Mouse (Mus musculus): ENCODE results near the gene Obscn. TPM values are rescaled to one million over a fixed set of nuclear protein-coding genes. Genes with fewer than 3 reads are reported as not detected.

Gene Obscn
- polyA plus RNA-seq, 1 experiment: 5.0 TPM

DNA sequence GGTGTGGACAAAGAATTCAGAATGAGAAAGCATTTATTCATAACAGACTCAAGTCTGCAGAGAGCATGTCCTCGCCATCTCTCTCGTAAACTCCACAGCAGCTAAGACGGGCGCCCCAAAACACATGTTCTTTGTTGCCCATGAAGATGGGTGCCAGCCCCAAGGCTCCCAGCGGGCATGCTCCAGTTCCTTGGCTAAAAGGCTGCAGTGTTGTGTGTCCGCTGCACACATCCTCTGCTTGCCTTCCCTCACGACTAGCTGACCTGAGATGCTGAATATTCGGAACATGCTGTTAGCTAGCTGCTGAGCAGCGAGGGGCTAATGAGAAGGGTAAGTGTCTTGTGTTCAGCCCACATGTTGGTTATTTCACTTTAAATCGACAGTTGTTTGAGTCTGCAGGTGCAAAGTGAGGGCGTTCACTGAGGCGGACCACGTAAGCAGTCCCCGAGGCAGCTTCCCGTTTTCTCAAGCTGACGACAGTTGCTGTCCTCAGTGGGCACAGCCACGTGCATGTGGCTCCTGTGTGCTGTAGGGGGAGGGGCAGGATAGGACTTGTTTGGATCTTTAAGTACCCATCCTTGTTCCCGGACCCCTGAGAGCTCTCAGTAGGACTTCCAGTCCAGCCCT, 153.6 kb downstream of the Obscn start:
- peaks cover 11% of the 10 kb centered on the region for H3K4me1 ChIP-seq (ENCODE audit: control insufficient read depth, insufficient read depth, low read length)
- H3K4me3 ChIP-seq (replicated peaks; ENCODE audit: control insufficient read depth, low read depth, low read length): no peak overlapping the region
- 37% methylated on average over 18 of the region's 18 CpGs for WGBS
- H3K27ac ChIP-seq (ENCODE audit: control insufficient read depth, insufficient read depth, low read depth, low read length, poor library complexity): peak overlapping the region; percentile 70
- TF ChIP-seq POLR2A (IDR thresholded peaks at IDR 0.05; ENCODE audit: borderline replicate concordance, control insufficient read depth, low read depth, low read length): no peak

DNA sequence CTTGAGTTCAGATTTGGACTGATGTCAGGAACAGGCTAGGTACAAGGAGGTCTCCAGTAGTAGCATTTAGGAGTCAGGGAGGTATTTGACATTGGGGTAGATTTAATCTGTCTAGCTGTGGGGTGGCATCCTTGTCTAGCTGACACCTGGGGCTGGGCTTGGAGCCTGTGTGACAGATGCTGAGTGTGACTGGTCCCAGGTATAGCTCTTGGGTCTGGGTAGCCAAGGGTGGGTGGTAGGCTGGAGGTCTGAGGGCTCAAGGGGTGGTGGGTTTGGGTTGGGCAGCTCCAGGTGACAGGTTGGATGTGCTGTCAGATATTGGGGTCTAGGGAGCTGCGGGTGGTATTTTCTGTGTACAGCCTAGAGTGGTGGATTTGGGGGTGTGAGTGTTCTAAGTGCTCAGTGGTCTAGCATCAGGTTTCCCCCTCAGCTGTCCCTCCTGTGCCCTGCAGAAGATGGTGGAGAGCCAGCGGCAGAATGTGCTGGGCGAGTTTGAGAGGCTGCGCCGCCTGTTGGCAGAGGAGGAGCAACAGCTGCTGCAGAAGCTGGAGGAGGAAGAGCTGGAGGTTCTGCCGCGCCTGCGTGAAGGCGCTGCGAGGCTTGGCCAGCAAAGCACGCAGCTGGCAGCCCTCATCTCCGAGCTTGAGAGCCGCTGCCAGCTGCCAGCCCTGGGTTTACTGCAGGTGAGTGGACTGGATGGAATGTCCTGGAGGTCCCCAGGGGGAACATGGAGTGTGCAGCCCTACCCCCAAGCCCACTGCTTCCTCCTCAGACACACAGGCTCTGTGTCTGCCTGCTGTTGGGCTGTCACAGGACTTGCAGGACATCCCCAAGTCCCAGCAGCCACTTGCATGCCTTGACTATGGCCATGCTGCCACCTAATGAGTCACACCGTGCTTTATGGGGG, 154.4 kb downstream of the Obscn start:
- Histone ChIP-seq H3K27ac (ENCODE audit: control insufficient read depth, insufficient read depth, low read depth, low read length, poor library complexity) (peak overlapping the region; percentile 70), H3K4me3 (replicated peaks; ENCODE audit: control insufficient read depth, low read depth, low read length) (no peak overlapping the region), H3K4me1 (ENCODE audit: control insufficient read depth, insufficient read depth, low read length) (peaks cover 11% of the 10 kb centered on the region)
- TF ChIP-seq CTCF (IDR thresholded peaks at IDR 0.05; ENCODE audit: control insufficient read depth, insufficient read depth, low read length) (peak; percentile 90), POLR2A (IDR thresholded peaks at IDR 0.05; ENCODE audit: borderline replicate concordance, control insufficient read depth, low read depth, low read length) (peak; percentile 68; the same call in 1 of the 2 replicates)
- 21% methylated on average over 14 of the region's 14 CpGs for WGBS

DNA sequence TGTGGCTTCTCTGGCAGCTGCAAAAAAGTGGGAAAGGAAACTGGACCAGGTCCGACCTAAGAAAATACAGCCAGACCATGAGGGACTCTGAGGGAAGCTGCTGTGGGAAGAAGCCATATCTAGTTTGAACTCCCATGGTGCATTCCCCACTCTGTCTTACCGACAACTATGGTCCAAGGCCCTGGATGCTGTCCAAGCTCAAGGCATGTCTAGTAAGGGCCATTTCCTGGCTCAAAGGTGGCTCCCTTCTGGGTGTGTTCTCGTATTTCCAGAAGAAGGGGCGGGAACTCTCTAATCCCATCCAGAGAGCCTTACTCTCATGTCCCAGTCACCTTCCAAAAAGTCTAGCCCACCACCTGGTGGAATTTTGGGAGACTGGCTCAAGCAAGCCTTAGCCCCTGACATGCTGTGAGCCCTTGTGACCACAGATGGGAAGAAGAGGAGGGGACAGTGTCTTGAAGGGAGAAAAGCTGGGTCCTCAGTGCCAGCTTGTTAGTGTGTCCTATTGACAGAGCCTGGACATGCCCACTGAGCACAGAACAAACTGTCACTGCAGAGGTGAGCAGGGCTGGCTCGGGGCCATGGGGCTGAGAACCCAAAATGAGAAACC, 155.7 kb downstream of the Obscn start:
- WGBS: 52% methylated on average over 5 of the region's 5 CpGs
- peak overlapping the region; percentile 39 for H3K27ac ChIP-seq (ENCODE audit: control insufficient read depth, insufficient read depth, low read depth, low read length, poor library complexity)
- TF ChIP-seq CTCF (IDR thresholded peaks at IDR 0.05; ENCODE audit: control insufficient read depth, insufficient read depth, low read length): no peak
- TF ChIP-seq POLR2A (IDR thresholded peaks at IDR 0.05; ENCODE audit: borderline replicate concordance, control insufficient read depth, low read depth, low read length): no peak
- peaks cover 11% of the 10 kb centered on the region for H3K4me1 ChIP-seq (ENCODE audit: control insufficient read depth, insufficient read depth, low read length)
- H3K4me3 ChIP-seq (replicated peaks; ENCODE audit: control insufficient read depth, low read depth, low read length): peak overlapping the region; percentile 18

DNA sequence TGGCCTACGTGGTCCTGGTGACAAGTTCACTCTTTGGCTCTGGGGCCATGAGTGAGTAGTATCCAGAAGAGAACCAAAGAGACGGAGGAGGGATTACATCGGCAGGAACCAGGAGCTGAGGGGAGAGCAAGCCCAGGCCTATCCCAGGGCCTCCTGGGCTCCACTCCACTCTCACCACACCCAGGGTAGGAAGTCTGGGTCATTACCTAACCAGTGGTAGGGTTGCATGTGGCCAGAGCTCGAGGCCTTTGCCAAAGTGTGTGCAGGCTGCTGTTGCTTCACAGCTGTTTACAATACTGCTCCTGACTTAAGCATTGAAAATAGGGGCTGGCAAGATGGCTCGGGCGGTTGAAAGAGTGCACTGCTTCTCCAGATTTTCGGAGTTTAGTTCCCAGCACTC, 156.5 kb downstream of the Obscn start:
- no peak for TF ChIP-seq CTCF (IDR thresholded peaks at IDR 0.05; ENCODE audit: control insufficient read depth, insufficient read depth, low read length)
- TF ChIP-seq POLR2A (IDR thresholded peaks at IDR 0.05; ENCODE audit: borderline replicate concordance, control insufficient read depth, low read depth, low read length): no peak
- 36% methylated on average over 7 of the region's 7 CpGs for WGBS
- Histone ChIP-seq H3K4me1 (ENCODE audit: control insufficient read depth, insufficient read depth, low read length) (peaks cover 11% of the 10 kb centered on the region), H3K27ac (ENCODE audit: control insufficient read depth, insufficient read depth, low read depth, low read length, poor library complexity) (peak overlapping the region; percentile 48), H3K4me3 (replicated peaks; ENCODE audit: control insufficient read depth, low read depth, low read length) (peak overlapping the region; percentile 68)

DNA sequence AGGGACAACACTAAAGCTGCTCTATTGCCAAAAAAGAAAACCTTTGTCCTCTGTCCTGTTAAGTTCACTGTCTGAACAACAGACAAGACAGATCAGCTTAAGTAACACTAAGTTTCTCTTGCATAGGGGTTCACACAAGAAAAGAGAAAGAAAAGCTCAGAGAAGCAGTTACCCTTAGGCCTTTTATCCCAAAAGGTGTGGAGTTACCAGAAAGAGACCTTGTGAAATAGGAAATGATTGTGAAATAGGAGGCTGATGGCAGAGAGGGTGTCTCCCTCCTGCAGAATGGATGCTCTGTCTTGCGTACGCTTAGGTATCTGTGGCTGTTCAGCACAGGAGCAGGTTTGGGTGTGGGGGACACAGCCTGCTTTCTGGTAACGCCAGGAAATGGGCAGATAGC, 157.0 kb downstream of the Obscn start:
- H3K4me1 ChIP-seq (ENCODE audit: control insufficient read depth, insufficient read depth, low read length): peaks cover 11% of the 10 kb centered on the region
- 22% methylated on average over 3 of the region's 3 CpGs for WGBS
- TF ChIP-seq CTCF (IDR thresholded peaks at IDR 0.05; ENCODE audit: control insufficient read depth, insufficient read depth, low read length): no peak
- H3K27ac ChIP-seq (ENCODE audit: control insufficient read depth, insufficient read depth, low read depth, low read length, poor library complexity): peak overlapping the region; percentile 48
- H3K4me3 ChIP-seq (replicated peaks; ENCODE audit: control insufficient read depth, low read depth, low read length): peak overlapping the region; percentile 89

DNA sequence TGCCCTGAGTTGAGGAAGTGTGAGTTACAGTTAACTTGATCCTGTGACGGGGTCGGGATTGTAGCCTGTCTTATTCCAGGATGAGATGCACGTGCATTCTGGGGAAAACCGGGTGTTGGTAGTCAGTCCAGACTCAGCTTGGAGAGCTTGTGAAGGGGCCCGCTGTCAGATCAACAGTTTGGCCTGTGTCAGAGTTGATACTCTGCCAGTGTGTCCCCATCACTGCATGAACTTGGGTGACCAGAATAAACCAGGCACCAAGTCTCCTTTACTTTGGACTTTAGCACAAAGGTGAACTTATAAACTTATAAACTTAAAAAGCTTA, 157.5 kb downstream of the Obscn start:
- WGBS: under 1% methylated on average over 5 of the region's 5 CpGs
- TF ChIP-seq CTCF (IDR thresholded peaks at IDR 0.05; ENCODE audit: control insufficient read depth, insufficient read depth, low read length): no peak
- no peak for TF ChIP-seq POLR2A (IDR thresholded peaks at IDR 0.05; ENCODE audit: borderline replicate concordance, control insufficient read depth, low read depth, low read length)
- peak overlapping the region; percentile 95 for H3K27ac ChIP-seq (ENCODE audit: control insufficient read depth, insufficient read depth, low read depth, low read length, poor library complexity)
- peak overlapping the region; percentile 89 for H3K4me3 ChIP-seq (replicated peaks; ENCODE audit: control insufficient read depth, low read depth, low read length)
- peaks cover 11% of the 10 kb centered on the region for H3K4me1 ChIP-seq (ENCODE audit: control insufficient read depth, insufficient read depth, low read length)

DNA sequence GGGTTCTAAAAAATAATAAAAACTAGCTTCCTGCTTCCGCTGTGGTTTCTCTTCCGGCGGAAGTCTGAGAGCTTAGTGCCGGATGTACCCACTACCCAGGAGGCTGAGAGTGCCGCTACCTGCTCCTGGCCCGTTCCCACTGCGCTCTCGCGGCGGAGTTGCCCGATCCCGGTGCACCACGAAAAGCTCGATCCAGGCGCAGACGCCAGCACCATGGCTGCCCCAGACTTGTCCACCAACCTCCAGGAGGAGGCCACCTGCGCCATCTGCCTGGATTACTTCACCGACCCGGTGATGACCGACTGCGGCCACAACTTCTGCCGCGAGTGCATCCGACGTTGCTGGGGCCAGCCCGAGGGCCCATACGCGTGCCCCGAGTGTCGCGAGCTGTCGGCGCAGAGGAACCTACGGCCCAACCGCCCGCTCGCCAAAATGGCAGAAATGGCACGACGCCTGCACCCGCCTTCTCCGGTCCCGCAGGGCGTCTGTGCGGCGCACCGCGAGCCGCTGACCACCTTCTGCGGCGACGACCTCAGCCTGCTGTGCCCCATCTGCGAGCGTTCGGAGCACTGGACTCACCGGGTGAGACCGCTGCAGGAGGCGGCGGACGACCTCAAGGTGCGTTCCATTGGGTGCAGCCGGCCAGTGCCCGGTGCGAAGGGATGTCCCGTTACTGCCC, 158.0 kb downstream of the Obscn start, which contains the start of gene Trim11:
Gene Trim11 (plus strand): TSS at position 67 of the 679 bp plus-strand sequence.
- no peak for TF ChIP-seq CTCF (IDR thresholded peaks at IDR 0.05; ENCODE audit: control insufficient read depth, insufficient read depth, low read length)
- peak; percentile 84; the same call in 1 of the 2 replicates for TF ChIP-seq POLR2A (IDR thresholded peaks at IDR 0.05; ENCODE audit: borderline replicate concordance, control insufficient read depth, low read depth, low read length)
- WGBS: under 1% methylated on average over 64 of the region's 64 CpGs

DNA sequence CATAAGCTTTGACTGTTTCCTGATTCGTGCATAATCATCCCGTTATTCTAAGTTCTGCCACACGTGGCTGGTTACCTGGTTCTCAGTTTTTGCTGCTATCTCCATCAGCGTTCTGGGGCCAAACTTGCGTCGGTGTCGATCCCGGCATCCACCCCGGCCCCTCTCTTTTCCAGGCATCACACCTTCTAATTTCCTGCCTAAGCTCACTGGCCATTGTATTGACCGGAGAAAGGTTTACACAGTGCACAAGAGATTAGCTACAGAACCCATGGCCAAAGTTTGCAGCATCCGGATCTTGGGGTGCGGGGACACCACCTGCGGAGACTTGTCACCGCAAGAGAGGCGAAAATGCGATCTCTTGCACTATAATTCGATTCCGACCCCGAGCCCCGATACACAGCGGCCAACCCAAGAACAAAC, 158.6 kb downstream of the Obscn start:
- Histone ChIP-seq H3K27ac (ENCODE audit: control insufficient read depth, insufficient read depth, low read depth, low read length, poor library complexity) (peak overlapping the region; percentile 95), H3K4me1 (ENCODE audit: control insufficient read depth, insufficient read depth, low read length) (peaks cover 11% of the 10 kb centered on the region), H3K4me3 (replicated peaks; ENCODE audit: control insufficient read depth, low read depth, low read length) (peak overlapping the region; percentile 89)
- under 1% methylated on average over 21 of the region's 21 CpGs for WGBS
- no peak for TF ChIP-seq POLR2A (IDR thresholded peaks at IDR 0.05; ENCODE audit: borderline replicate concordance, control insufficient read depth, low read depth, low read length)
- TF ChIP-seq CTCF (IDR thresholded peaks at IDR 0.05; ENCODE audit: control insufficient read depth, insufficient read depth, low read length): no peak

More for the DNA sequence above, 158.0 kb downstream of the Obscn start, which contains the start of gene Trim11:
- Histone ChIP-seq H3K4me3 (replicated peaks; ENCODE audit: control insufficient read depth, low read depth, low read length) (peak within 1 kb of the TSS; percentile 89), H3K4me1 (ENCODE audit: control insufficient read depth, insufficient read depth, low read length) (peaks cover 11% of the 10 kb centered on the region), H3K27ac (ENCODE audit: control insufficient read depth, insufficient read depth, low read depth, low read length, poor library complexity) (peak within 1 kb of the TSS; percentile 95)
